Mouse (Mus musculus) ES-E14 (cell line): Measurements from ENCODE around the gene Arv1.

Source experiments
- CHD2 ChIP-seq: IDR thresholded peaks from 2 replicates; pipeline ENCODE4 v1.6.1; 2014; ENCODE audit warnings: mild to moderate bottlenecking, low read depth, low read length, inconsistent platforms
- HCFC1 ChIP-seq: IDR thresholded peaks from 2 replicates; pipeline ENCODE4 v1.6.1; 2012; ENCODE audit warnings: low read length, inconsistent platforms, borderline replicate concordance; ENCODE audit not compliant: insufficient read depth
- ZNF384 ChIP-seq: IDR thresholded peaks from 2 replicates; pipeline ENCODE4 v1.6.1; 2012; ENCODE audit warnings: low read depth, low read length, inconsistent platforms

- TF ChIP-seq HCFC1 (no peak), ZNF384 (no peak), CHD2 (no peak)
Measured at GRCm38 (mm10) chr8:124735371-124735911, 13.5 kb downstream of the Arv1 start.
